Mouse (Mus musculus) heart, embryonic 16.5 days (tissue): Measurements from ENCODE around the gene Mphosph9. TPM values are rescaled to one million over a fixed set of nuclear protein-coding genes. Genes with fewer than 3 reads are reported as not detected.

ENCODE experiments used
- ATAC-seq: fragments of 200-750 bp; cut with Nextera tagmentation; replicated peaks from 2 replicates; pipeline ENCODE4 v1.8.0; 2017; ENCODE audit warnings: moderate number of reproducible peaks; ENCODE audit not compliant: insufficient read depth, low FRiP score; ENCODE audit errors: extremely low read depth
- H3K27ac ChIP-seq: fragments of 300-500 bp; sonication (generic); 2 replicates; pipeline ENCODE4 v1.5.1; 2014; ENCODE audit warnings: mild to moderate bottlenecking, low read length, control low read depth, moderate library complexity
- H3K27me3 ChIP-seq: fragments of 300-500 bp; sonication (generic); 2 replicates; pipeline ENCODE4 v1.6.1; 2014; ENCODE audit warnings: low read length, mixed read lengths; ENCODE audit not compliant: control insufficient read depth, insufficient read depth
- H3K36me3 ChIP-seq: fragments of 300-500 bp; sonication (generic); 2 replicates; pipeline ENCODE4 v1.6.1; 2014; ENCODE audit not compliant: control insufficient read depth, insufficient read depth
- H3K4me1 ChIP-seq: fragments of 300-500 bp; sonication (generic); 2 replicates; pipeline ENCODE4 v1.6.1; 2014; ENCODE audit warnings: low read length, mixed read lengths; ENCODE audit not compliant: control insufficient read depth, insufficient read depth
- H3K4me2 ChIP-seq: fragments of 300-500 bp; sonication (generic); 2 replicates; pipeline ENCODE4 v1.6.1; 2014; ENCODE audit warnings: low read depth, mild to moderate bottlenecking, control low read depth, low read length
- H3K4me3 ChIP-seq: fragments of 300-500 bp; sonication (generic); 2 replicates; pipeline ENCODE4 v1.5.1; 2014; ENCODE audit warnings: mild to moderate bottlenecking, control low read depth, low read length
- H3K9ac ChIP-seq: fragments of 300-500 bp; sonication (generic); 2 replicates; pipeline ENCODE4 v1.6.1; 2014; ENCODE audit warnings: low read length, control low read depth
- H3K9me3 ChIP-seq: fragments of 300-500 bp; sonication (generic); replicated peaks from 2 replicates; pipeline ENCODE4 v1.6.1; 2016; ENCODE audit warnings: low read length; ENCODE audit not compliant: control insufficient read depth
- WGBS: fragments of 180-500 bp; shearing (Covaris S2); extraction: QIAGEN DNeasy Blood & Tissue Kit; methylation state at CpG from one replicate; pipeline ENCODE4 v1.1.7; 2014; 5-methylcytosine and 5-hydroxymethylcytosine counted together
- polyA plus RNA-seq: library from polyadenylated mRNA; unstranded; fragments of >200 nt; fragmentation: Nextera tagmentation; extraction: Ambion mirVana; gene quantifications from 2 replicates; pipeline ENCODE4 v1.2.1, GENCODE M21; 2015

Gene Mphosph9
- polyA plus RNA-seq, 1 experiment from 2014 or later = 8.7 TPM

DNA sequence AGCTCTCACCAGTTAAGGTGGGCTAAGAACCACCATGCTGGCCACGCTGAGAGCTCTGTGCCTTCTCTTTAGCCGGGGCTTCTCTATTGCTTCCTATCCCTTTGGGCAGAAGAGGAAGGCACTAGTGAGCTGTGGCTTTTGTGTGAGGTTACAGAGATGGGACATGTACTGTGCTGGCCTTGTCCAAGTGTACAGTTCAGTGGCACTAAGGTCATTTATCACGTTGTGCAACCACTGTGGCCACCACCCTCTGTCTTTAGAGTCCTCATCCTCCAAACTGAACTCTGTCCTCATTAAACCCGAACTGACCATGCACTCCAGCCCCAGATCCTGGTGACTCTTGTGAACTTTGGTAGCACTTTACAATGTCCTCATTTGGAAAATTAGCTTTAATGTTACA is 101.3 kb downstream of the Mphosph9 start:
- 83% methylated on average over 4 of the region's 4 CpGs for WGBS

DNA sequence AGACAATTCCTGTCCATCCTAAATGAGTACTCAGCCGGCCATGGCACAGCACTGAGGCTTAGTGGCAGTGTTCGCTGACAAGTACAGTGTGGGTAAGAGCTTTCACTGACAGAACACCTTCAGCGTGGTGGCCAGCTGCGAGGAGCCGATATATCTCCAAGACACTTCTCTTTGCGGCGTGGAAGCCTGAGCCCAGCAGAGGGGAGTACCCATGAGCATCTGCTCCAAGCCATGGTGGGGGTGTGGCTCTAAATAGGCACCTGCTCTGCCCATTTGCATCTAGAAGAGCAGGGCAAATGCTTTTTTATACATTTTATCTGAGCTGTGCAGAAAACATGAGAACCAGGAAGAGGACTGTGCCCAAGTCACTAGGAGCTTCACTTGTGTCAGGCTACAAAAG is 101.9 kb downstream of the Mphosph9 start:
- peaks cover 65% of the 10 kb centered on the region for H3K4me1 ChIP-seq

More for the DNA sequence above, 101.3 kb downstream of the Mphosph9 start:
- H3K27ac ChIP-seq = peak overlapping the region; percentile 24; the same call in 1 of the 2 replicates
- H3K4me3 ChIP-seq = no peak overlapping the region
- H3K4me1 ChIP-seq = peaks cover 65% of the 10 kb centered on the region
- H3K36me3 ChIP-seq = 0 out of 2 replicates have a peak, but pooled peaks cover 2% of the 10 kb centered on the region
- H3K9ac ChIP-seq = no peak overlapping the region
- no peak overlapping the region for H3K4me2 ChIP-seq
- no peaks in the 10 kb centered on the region for H3K9me3 ChIP-seq
- no peak for ATAC-seq
- H3K27me3 ChIP-seq = no peaks in the 10 kb centered on the region

DNA sequence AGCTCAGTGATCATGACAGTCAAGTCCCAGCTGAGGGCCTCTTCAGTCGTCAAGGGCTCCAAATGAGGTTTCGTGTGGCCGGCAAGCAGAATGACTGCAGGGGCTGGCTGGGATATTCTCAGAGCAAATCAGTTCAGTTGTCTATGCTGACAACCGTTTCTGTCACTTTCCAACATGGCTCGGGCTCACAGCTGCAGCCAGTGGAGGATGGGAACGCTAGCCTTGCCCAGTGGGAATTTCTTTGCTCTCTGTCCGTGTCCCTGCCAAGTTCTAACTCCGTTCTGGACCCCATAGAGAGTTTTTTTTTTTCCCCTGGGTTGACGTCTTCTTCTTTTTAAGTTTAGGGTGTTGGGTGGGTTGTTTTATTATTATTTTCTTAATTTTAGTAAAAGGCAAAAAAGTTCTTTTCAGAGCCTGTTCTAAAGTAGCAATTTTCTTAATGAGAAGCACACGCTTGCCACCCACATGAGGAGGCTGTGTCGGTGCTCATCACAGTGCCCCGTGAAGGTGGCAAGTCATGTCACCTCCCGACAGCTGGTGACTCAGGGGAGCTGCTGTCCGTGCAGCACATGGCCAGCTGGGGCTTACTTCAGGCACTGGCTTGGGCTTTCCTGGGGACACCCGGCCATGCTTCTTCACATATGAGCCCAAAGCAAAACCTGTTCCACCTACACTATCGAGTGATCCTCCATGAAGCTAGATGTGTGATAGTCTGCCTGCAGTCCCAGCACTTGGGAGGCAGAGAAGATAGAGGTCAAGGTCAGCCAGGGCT is 103.3 kb downstream of the Mphosph9 start:
- Histone ChIP-seq H3K9ac (0 out of 2 replicates have a peak overlapping the region, but pooled peaks have one; percentile 40), H3K4me1 (peaks cover 75% of the 10 kb centered on the region), H3K27ac (peak overlapping the region; percentile 66), H3K4me2 (no peak overlapping the region), H3K27me3 (no peaks in the 10 kb centered on the region), H3K9me3 (no peaks in the 10 kb centered on the region), H3K36me3 (0 out of 2 replicates have a peak, but pooled peaks cover 2% of the 10 kb centered on the region), H3K4me3 (no peak overlapping the region)
- ATAC-seq = no peak
- 48% methylated on average over 16 of the region's 16 CpGs for WGBS

More for the DNA sequence above, 101.9 kb downstream of the Mphosph9 start:
- Histone ChIP-seq H3K4me2 (no peak overlapping the region), H3K9ac (no peak overlapping the region), H3K4me3 (no peak overlapping the region), H3K27ac (peak overlapping the region; percentile 24; the same call in 1 of the 2 replicates), H3K9me3 (no peaks in the 10 kb centered on the region), H3K27me3 (no peaks in the 10 kb centered on the region), H3K36me3 (0 out of 2 replicates have a peak, but pooled peaks cover 2% of the 10 kb centered on the region)
- WGBS = 74% methylated on average over 7 of the region's 7 CpGs
- ATAC-seq = no peak

GRCm38 (mm10) chr5:124223574-124223973 is 104.2 kb downstream of the Mphosph9 start:
- Histone ChIP-seq H3K4me1 (peaks cover 83% of the 10 kb centered on the region), H3K27ac (no peak overlapping the region)

DNA sequence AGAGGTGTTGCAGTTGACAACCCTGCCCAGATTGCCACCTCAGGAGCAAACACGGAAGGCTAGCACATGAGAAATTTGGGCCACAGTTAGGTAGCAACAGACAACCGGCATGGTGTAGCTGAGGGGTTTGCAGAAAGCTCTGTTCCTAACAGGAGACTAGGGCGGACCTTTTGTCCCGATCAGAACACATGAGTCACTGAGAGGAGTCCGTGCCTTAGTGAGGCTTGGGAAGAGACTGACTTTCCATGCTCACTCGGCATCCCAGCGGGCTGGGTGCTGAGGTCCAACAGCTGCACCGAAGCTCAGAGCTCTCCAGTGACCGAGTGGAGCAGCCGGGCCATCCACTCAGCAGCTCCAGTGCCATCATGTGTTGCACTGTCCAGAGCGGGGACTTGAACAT is 105.1 kb downstream of the Mphosph9 start:
- Histone ChIP-seq H3K9ac (peak overlapping the region; percentile 52; the same call in 1 of the 2 replicates), H3K4me3 (no peak overlapping the region), H3K4me2 (no peak overlapping the region), H3K36me3 (0 out of 2 replicates have a peak, but pooled peaks cover 2% of the 10 kb centered on the region), H3K27ac (peak overlapping the region; percentile 86), H3K4me1 (peaks cover 92% of the 10 kb centered on the region), H3K27me3 (no peaks in the 10 kb centered on the region), H3K9me3 (no peaks in the 10 kb centered on the region)
- 70% methylated on average over 11 of the region's 11 CpGs for WGBS
- ATAC-seq = no peak

More at GRCm38 (mm10) chr5:124223574-124223973, 104.2 kb downstream of the Mphosph9 start:
- 0 out of 2 replicates have a peak, but pooled peaks cover 2% of the 10 kb centered on the region for H3K36me3 ChIP-seq
- no peaks in the 10 kb centered on the region for H3K27me3 ChIP-seq
- 76% methylated on average over 8 of the region's 8 CpGs for WGBS
- H3K4me2 ChIP-seq = no peak overlapping the region
- no peak overlapping the region for H3K4me3 ChIP-seq
- H3K9me3 ChIP-seq = no peaks in the 10 kb centered on the region
- ATAC-seq = no peak
- H3K9ac ChIP-seq = no peak overlapping the region

DNA sequence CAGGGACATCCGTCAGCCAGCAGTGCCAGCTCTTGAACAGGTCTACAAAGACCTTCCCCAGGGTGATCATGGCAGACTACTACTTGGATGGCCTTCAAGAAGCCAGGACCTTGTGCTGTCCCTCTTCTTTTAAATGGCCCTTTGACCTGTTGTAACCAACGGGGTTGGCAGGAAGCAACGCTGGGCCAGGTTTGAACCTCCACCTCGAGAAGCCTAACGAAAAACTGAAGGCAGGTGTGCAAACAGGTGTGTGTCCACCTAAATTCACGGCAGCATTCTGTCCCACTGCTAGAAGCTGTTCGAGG is 106.1 kb downstream of the Mphosph9 start:
- no peak for ATAC-seq
- H3K4me3 ChIP-seq = no peak overlapping the region
- H3K27me3 ChIP-seq = no peaks in the 10 kb centered on the region
- WGBS = 65% methylated on average over 7 of the region's 7 CpGs
- peaks cover 93% of the 10 kb centered on the region for H3K4me1 ChIP-seq
- H3K27ac ChIP-seq = peak overlapping the region; percentile 86
- peak overlapping the region; percentile 60 for H3K9ac ChIP-seq
- no peaks in the 10 kb centered on the region for H3K9me3 ChIP-seq
- peak overlapping the region; percentile 26; the same call in 1 of the 2 replicates for H3K4me2 ChIP-seq
- H3K36me3 ChIP-seq = 0 out of 2 replicates have a peak, but pooled peaks cover 2% of the 10 kb centered on the region

DNA sequence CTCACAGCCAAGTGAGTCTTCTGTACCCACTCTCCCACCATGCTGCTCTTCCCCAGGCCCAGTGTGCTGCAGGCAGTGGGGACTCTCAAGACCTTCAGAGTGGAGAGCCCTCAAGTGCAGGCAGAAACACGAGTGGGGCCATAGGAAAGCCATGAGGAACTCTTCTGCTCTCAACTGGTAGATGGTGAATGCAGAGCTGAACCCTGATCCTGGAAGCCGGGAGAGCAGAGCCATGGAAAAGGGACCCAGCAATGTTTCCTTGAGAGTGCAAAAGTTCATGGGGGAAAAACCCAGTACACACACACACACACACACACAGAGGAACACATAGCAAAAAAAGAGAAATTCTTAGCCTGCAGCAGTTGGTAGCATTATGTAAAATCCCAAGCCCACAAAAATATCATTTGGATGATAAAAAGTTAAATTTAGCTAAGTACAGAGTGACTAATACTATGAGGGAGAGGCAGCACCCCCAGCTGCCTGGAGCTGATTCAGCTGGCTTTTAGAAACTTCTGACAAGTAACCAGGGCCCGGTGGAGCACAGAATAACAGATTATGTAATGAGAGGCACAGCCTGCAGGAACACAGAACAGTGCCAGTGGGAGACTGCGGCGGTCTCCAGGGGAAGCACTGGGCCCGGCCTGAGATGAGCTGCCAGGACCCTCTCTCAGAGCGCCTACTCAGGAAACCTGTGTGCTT is 106.6 kb downstream of the Mphosph9 start:
- no peaks in the 10 kb centered on the region for H3K9me3 ChIP-seq
- peak; percentile 42 for ATAC-seq
- peak overlapping the region; percentile 60 for H3K9ac ChIP-seq
- H3K27ac ChIP-seq = peak overlapping the region; percentile 86
- H3K27me3 ChIP-seq = no peaks in the 10 kb centered on the region
- 0 out of 2 replicates have a peak, but pooled peaks cover 2% of the 10 kb centered on the region for H3K36me3 ChIP-seq
- WGBS = 21% methylated on average over 7 of the region's 7 CpGs
- H3K4me2 ChIP-seq = peak overlapping the region; percentile 26; the same call in 1 of the 2 replicates
- peaks cover 95% of the 10 kb centered on the region for H3K4me1 ChIP-seq
- H3K4me3 ChIP-seq = no peak overlapping the region

- Histone ChIP-seq H3K36me3 (0 out of 2 replicates have a peak, but pooled peaks cover 2% of the 10 kb centered on the region), H3K4me2 (no peak overlapping the region), H3K27me3 (no peaks in the 10 kb centered on the region), H3K27ac (peak overlapping the region; percentile 86), H3K4me3 (no peak overlapping the region), H3K4me1 (peaks cover 94% of the 10 kb centered on the region), H3K9ac (peak overlapping the region; percentile 55; the same call in 1 of the 2 replicates), H3K9me3 (no peaks in the 10 kb centered on the region)
- 79% methylated on average over 5 of the region's 5 CpGs for WGBS
- no peak for ATAC-seq
These were observed 107.2 kb downstream of the Mphosph9 start for GRCm38 (mm10) chr5:124220551-124220950.
